10 mouse cellular contexts compared by ENCODE assay signal in the genomic region with DNA sequence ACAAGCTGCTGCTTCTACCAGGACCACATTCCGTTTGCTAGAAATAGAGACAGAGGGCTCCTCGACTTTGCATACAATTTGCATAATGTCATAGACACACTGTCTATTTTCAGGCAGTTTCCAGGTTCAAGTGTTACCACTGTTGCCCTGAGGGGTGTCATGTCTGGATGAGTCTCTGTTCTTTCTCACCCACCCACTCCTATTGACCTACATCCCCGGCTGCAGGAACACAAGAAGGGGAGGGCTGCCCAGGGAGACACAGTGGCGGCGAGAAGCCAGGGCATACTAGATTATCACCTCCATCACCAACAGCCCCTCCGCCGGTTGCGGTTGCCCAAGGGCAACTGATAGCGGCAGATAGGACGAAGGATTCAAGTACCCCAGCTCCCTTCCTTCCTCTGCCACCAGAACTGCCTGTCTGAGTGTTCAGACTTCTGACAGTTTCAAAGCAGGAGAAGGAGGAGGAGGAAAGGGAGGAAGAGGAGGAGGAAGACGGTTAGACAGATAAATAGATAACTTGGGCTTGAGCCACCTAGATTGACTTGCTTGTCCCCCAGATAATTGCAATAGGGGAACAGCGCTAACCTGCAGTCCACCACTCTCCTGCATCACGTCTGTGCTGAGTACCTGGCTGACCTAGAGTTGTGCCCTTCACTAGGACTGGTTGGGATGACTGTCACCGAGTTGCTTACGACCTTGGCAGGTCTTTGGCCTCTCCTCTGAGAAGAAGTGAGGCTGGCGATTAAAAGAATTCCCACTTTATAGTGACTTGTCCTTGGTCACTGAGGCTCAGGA. TPM values are rescaled to one million over a fixed set of nuclear protein-coding genes. Genes with fewer than 3 reads are reported as not detected.
DNase-seq lines count a peak whose midpoint lies in the region; ATAC-seq and TF ChIP-seq lines count a peak whose summit lies in the region.
"Had no signal": no experiment of that assay in that cellular context is flagged by ENCODE, and none has a peak within 500 bp of the region (broad histone marks: within the 10 kb centered on the region; RNA-seq: fewer than 3 reads in every experiment).

No protein-coding gene starts in this region.

- no peak for TF ChIP-seq EP300 in stomach, postnatal 0 days (optimal IDR thresholded peaks at IDR 0.05)

- H3K4me3 ChIP-seq in hindbrain, embryonic 10.5 days: no peak overlapping the region
- no peak overlapping the region for H3K4me3 ChIP-seq in hindbrain, postnatal 0 days (ENCODE audit: low read length)
- no peak overlapping the region for H3K4me3 ChIP-seq in stomach, embryonic 14.5 days (ENCODE audit: low read depth, low read length)
- H3K4me3 ChIP-seq in stomach, postnatal 0 days (ENCODE audit: low read depth, low read length): no peak overlapping the region
- H3K4me3 ChIP-seq in layer of hippocampus, adult 2 months: no peak overlapping the region
- H3K4me3 ChIP-seq: hindbrain, embryonic 15.5 days; midbrain, embryonic 12.5 days had no signal

- H3K9ac ChIP-seq in hindbrain, postnatal 0 days (replicated peaks; ENCODE audit: low read length): no peak overlapping the region
- no peak overlapping the region for H3K9ac ChIP-seq in stomach, embryonic 14.5 days (replicated peaks; ENCODE audit: low read depth, low read length)
- no peak overlapping the region for H3K9ac ChIP-seq in stomach, postnatal 0 days (ENCODE audit: low read length)
- H3K9ac ChIP-seq: hindbrain, embryonic 15.5 days; midbrain, embryonic 12.5 days had no signal

- H3K27me3 ChIP-seq in hindbrain, embryonic 10.5 days (ENCODE audit: insufficient read depth, poor library complexity, severe bottlenecking): peaks cover 25% of the 10 kb centered on the region; the same call in 1 of the 2 replicates
- no peaks in the 10 kb centered on the region for H3K27me3 ChIP-seq in hindbrain, postnatal 0 days (ENCODE audit: insufficient read depth, low read length)
- no peaks in the 10 kb centered on the region for H3K27me3 ChIP-seq in stomach, embryonic 14.5 days (ENCODE audit: control insufficient read depth, insufficient read depth, low read length)
- no peaks in the 10 kb centered on the region for H3K27me3 ChIP-seq in stomach, postnatal 0 days (ENCODE audit: control insufficient read depth, insufficient read depth, low read length)
- H3K27me3 ChIP-seq: hindbrain, embryonic 15.5 days had no signal

- H3K4me2 ChIP-seq in hindbrain, postnatal 0 days (ENCODE audit: low read depth, low read length): no peak overlapping the region
- no peak overlapping the region for H3K4me2 ChIP-seq in stomach, embryonic 14.5 days (replicated peaks; ENCODE audit: low read depth, low read length)
- no peak overlapping the region for H3K4me2 ChIP-seq in stomach, postnatal 0 days (replicated peaks; ENCODE audit: low read depth)
- H3K4me2 ChIP-seq: hindbrain, embryonic 15.5 days; midbrain, embryonic 12.5 days had no signal

- 0 out of 2 replicates have a peak overlapping the region, but pooled peaks have one; percentile 16 for H3K27ac ChIP-seq in hindbrain, embryonic 10.5 days
- no peak overlapping the region for H3K27ac ChIP-seq in hindbrain, postnatal 0 days
- H3K27ac ChIP-seq in stomach, embryonic 14.5 days (ENCODE audit: low read length): peak overlapping the region; percentile 1; the same call in 1 of the 2 replicates
- H3K27ac ChIP-seq in stomach, postnatal 0 days (replicated peaks): no peak overlapping the region; the same call in 1 of the 2 replicates
- H3K27ac ChIP-seq in layer of hippocampus, adult 2 months: no peak overlapping the region
- H3K27ac ChIP-seq: hindbrain, embryonic 15.5 days; midbrain, embryonic 12.5 days had no signal

- ATAC-seq in hindbrain, postnatal 0 days: no peak
- ATAC-seq in stomach, embryonic 14.5 days (ENCODE audit: insufficient number of reproducible peaks, insufficient read depth, low FRiP score, low read depth): no peak
- no peak for ATAC-seq in stomach, postnatal 0 days (ENCODE audit: low FRiP score, low TSS enrichment)
- ATAC-seq in monocyte, adult 5-6 weeks (replicated peaks; ENCODE audit: insufficient number of reproducible peaks, low FRiP score, low TSS enrichment, poor library complexity, severe bottlenecking): no peak

- no peak for TF ChIP-seq CTCF in hindbrain, postnatal 0 days (IDR thresholded peaks at IDR 0.05; ENCODE audit: low read depth)
- no peak for TF ChIP-seq CTCF in stomach, postnatal 0 days (IDR thresholded peaks at IDR 0.05; ENCODE audit: low read depth)
- TF ChIP-seq CTCF in layer of hippocampus, adult 2 months (conservative IDR thresholded peaks at IDR 0.05): no peak

- H3K4me1 ChIP-seq in hindbrain, embryonic 10.5 days (replicated peaks): peaks cover 52% of the 10 kb centered on the region
- H3K4me1 ChIP-seq in hindbrain, postnatal 0 days (ENCODE audit: insufficient read depth, low read length): peaks cover 10% of the 10 kb centered on the region; the same call in 1 of the 2 replicates
- H3K4me1 ChIP-seq in stomach, embryonic 14.5 days (ENCODE audit: control insufficient read depth, insufficient read depth, low read length): peaks cover 38% of the 10 kb centered on the region
- peaks cover 16% of the 10 kb centered on the region for H3K4me1 ChIP-seq in stomach, postnatal 0 days (replicated peaks; ENCODE audit: control insufficient read depth, insufficient read depth)

- no peak for DNase-seq in hindbrain, embryonic 10.5 days (ENCODE audit: low spot score)
- no peak for DNase-seq in hindbrain, postnatal 0 days (ENCODE audit: low spot score)
- DNase-seq in stomach, postnatal 0 days (ENCODE audit: low spot score): no peak
- peak; percentile 52 for DNase-seq in induced T-regulatory cell, adult 2 months (ENCODE audit: low read depth)
- no peak for DNase-seq in layer of hippocampus, adult 2 months (ENCODE audit: low spot score in 2 of 2)
- DNase-seq: thymus, postnatal 25 days had no signal

- no peaks in the 10 kb centered on the region for H3K9me3 ChIP-seq in hindbrain, embryonic 10.5 days
- H3K9me3 ChIP-seq in hindbrain, postnatal 0 days (ENCODE audit: low read length): no peaks in the 10 kb centered on the region
- no peaks in the 10 kb centered on the region for H3K9me3 ChIP-seq in stomach, embryonic 14.5 days (ENCODE audit: control insufficient read depth, low read depth, low read length)
- no peaks in the 10 kb centered on the region for H3K9me3 ChIP-seq in stomach, postnatal 0 days (ENCODE audit: control insufficient read depth, low read length)
- H3K9me3 ChIP-seq: hindbrain, embryonic 15.5 days; midbrain, embryonic 12.5 days had no signal

- WGBS in hindbrain, embryonic 10.5 days: 86% methylated on average over 16 of the region's 16 CpGs
- WGBS in hindbrain, postnatal 0 days: 70% methylated on average over 16 of the region's 16 CpGs
- WGBS in stomach, embryonic 14.5 days: 74% methylated on average over 16 of the region's 16 CpGs
- WGBS in stomach, postnatal 0 days: 65% methylated on average over 16 of the region's 16 CpGs

- no peaks in the 10 kb centered on the region for H3K36me3 ChIP-seq in hindbrain, embryonic 10.5 days
- H3K36me3 ChIP-seq in hindbrain, postnatal 0 days (ENCODE audit: insufficient read depth, low read length): no peaks in the 10 kb centered on the region
- no peaks in the 10 kb centered on the region for H3K36me3 ChIP-seq in stomach, embryonic 14.5 days (ENCODE audit: control insufficient read depth, insufficient read depth, low read length)
- no peaks in the 10 kb centered on the region; the same call in 1 of the 2 replicates for H3K36me3 ChIP-seq in stomach, postnatal 0 days (ENCODE audit: control insufficient read depth, insufficient read depth, low read length)
- H3K36me3 ChIP-seq: hindbrain, embryonic 15.5 days; midbrain, embryonic 12.5 days had no signal

RNA-seq across cellular contexts. Expression of gene Acvrl1, which starts 19.0 kb away (rescaled TPM):
- polyA plus RNA-seq in hindbrain, embryonic 10.5 days (2016; fragmentation: Nextera tagmentation; extraction: Ambion mirVana): 8.7 and 10.8 TPM in 2 replicates
- total RNA-seq in hindbrain, postnatal 0 days (2014; rRNA removed): 16.8 and 21.6 TPM in 2 replicates
- polyA plus RNA-seq in hindbrain, postnatal 0 days (2015; fragmentation: Nextera tagmentation; extraction: Ambion mirVana): 7.0 and 7.3 TPM in 2 replicates
- polyA plus RNA-seq in stomach, embryonic 14.5 days (2014; fragmentation: Nextera tagmentation; extraction: Ambion mirVana): 15.6 and 16.9 TPM in 2 replicates
- polyA plus RNA-seq in stomach, postnatal 0 days (2015; fragmentation: Nextera tagmentation; extraction: Ambion mirVana): 13.5 and 15.2 TPM in 2 replicates
- 10 to 100 TPM; 11.2 to 11.4 TPM for total RNA-seq in layer of hippocampus, adult 2 months (2021)
- 8.5 to 20.0 TPM (median 11.2 TPM) in 3 replicates for total RNA-seq in monocyte, adult 5-6 weeks (2017)

RNA-seq across cellular contexts. Expression of gene Acvr1b, which starts 26.6 kb away (rescaled TPM):
- polyA plus RNA-seq in hindbrain, embryonic 10.5 days (2016; fragmentation: Nextera tagmentation; extraction: Ambion mirVana): 6.3 and 10.9 TPM in 2 replicates
- total RNA-seq in hindbrain, postnatal 0 days (2014; rRNA removed): 74.5 and 86.2 TPM in 2 replicates
- polyA plus RNA-seq in hindbrain, postnatal 0 days (2015; fragmentation: Nextera tagmentation; extraction: Ambion mirVana): 14.0 and 14.6 TPM in 2 replicates
- 11.5 and 14.5 TPM in 2 replicates for polyA plus RNA-seq in stomach, embryonic 14.5 days (2014; fragmentation: Nextera tagmentation; extraction: Ambion mirVana)
- 6.9 and 8.1 TPM in 2 replicates for polyA plus RNA-seq in stomach, postnatal 0 days (2015; fragmentation: Nextera tagmentation; extraction: Ambion mirVana)
- 10 to 100 TPM; 85.1 to 87.8 TPM for total RNA-seq in layer of hippocampus, adult 2 months (2021)
- 14.2 to 16.4 TPM (median 14.2 TPM) in 3 replicates for total RNA-seq in monocyte, adult 5-6 weeks (2017)

RNA-seq across cellular contexts. Expression of gene Ankrd33, which starts 31.8 kb away (rescaled TPM):
- polyA plus RNA-seq in hindbrain, embryonic 10.5 days (2016; fragmentation: Nextera tagmentation; extraction: Ambion mirVana): not detected in 2 replicates
- total RNA-seq in hindbrain, postnatal 0 days (2014; rRNA removed): not detected in 2 replicates
- polyA plus RNA-seq in hindbrain, postnatal 0 days (2015; fragmentation: Nextera tagmentation; extraction: Ambion mirVana): not detected in 2 replicates
- polyA plus RNA-seq in stomach, embryonic 14.5 days (2014; fragmentation: Nextera tagmentation; extraction: Ambion mirVana): not detected in 2 replicates
- not detected in 2 replicates for polyA plus RNA-seq in stomach, postnatal 0 days (2015; fragmentation: Nextera tagmentation; extraction: Ambion mirVana)
- not detected for total RNA-seq in layer of hippocampus, adult 2 months (2021)
- total RNA-seq in monocyte, adult 5-6 weeks (2017): not detected in 3 replicates
- polyA plus RNA-seq: hindbrain, embryonic 15.5 days; midbrain, embryonic 12.5 days had no signal

Comparison
In these comparisons a context has a peak if more than half of its experiments do, and no peak if none do; other contexts are left out.
1. H3K27ac ChIP-seq: peak in hindbrain, embryonic 10.5 days (single experiment) and stomach, embryonic 14.5 days (single experiment); none in hindbrain, postnatal 0 days (single experiment), stomach, postnatal 0 days (single experiment) and layer of hippocampus, adult 2 months (single experiment).